27 mouse cellular contexts compared by ENCODE assay signal in genomic region chr5:66642156-66642555, GRCm38 (mm10). TPM values are rescaled to one million over a fixed set of nuclear protein-coding genes. Genes with fewer than 3 reads are reported as not detected.
DNase-seq lines count a peak whose midpoint lies in the region; ATAC-seq and TF ChIP-seq lines count a peak whose summit lies in the region.
"Had no signal": no experiment of that assay in that cellular context is flagged by ENCODE, and none has a peak within 500 bp of the region (broad histone marks: within the 10 kb centered on the region; RNA-seq: fewer than 3 reads in every experiment).

No protein-coding gene starts in this region.

- no peaks in the 10 kb centered on the region for H3K27me3 ChIP-seq in C2C12 (ENCODE audit: control insufficient read depth, insufficient read depth, insufficient read length)
- H3K27me3 ChIP-seq: forebrain, embryonic 12.5 days; intestine, embryonic 15.5 days; midbrain, embryonic 15.5 days; neural tube, embryonic 15.5 days had no signal

- no peak overlapping the region for H3ac ChIP-seq in C2C12 (ENCODE audit: control insufficient read depth, insufficient read length, low read depth)

- ATAC-seq in granulocyte monocyte progenitor cell, adult 5-6 weeks (replicated peaks; ENCODE audit: poor library complexity, severe bottlenecking): 0 out of 2 replicates have a peak, but pooled peaks have one; percentile 5
- ATAC-seq: CD4-positive, CD25-positive, alpha-beta regulatory T cell, adult 4 months; forebrain, postnatal 0 days; hindbrain, postnatal 0 days; intestine, embryonic 15.5 days; midbrain, embryonic 15.5 days had no signal

- no peak overlapping the region for H3K4me3 ChIP-seq in C2C12 (ENCODE audit: insufficient read depth, poor library complexity, severe bottlenecking)
- H3K4me3 ChIP-seq in layer of hippocampus, adult 2 months: no peak overlapping the region
- H3K4me3 ChIP-seq: erythroblast, embryonic 14.5 days; forebrain, embryonic 12.5 days; intestine, embryonic 15.5 days; midbrain, embryonic 10.5 days; midbrain, embryonic 15.5 days; neural tube, embryonic 15.5 days had no signal

- no peak for TF ChIP-seq CTCF in C2C12 (IDR thresholded peaks at IDR 0.05; ENCODE audit: control insufficient read depth, insufficient read depth, insufficient read length)
- TF ChIP-seq CTCF in layer of hippocampus, adult 2 months (conservative IDR thresholded peaks at IDR 0.05): no peak

- H3K79me2 ChIP-seq in C2C12 (ENCODE audit: control insufficient read depth, insufficient read depth): no peaks in the 10 kb centered on the region

- no peak overlapping the region for H3K27ac ChIP-seq in layer of hippocampus, adult 2 months
- H3K27ac ChIP-seq: forebrain, embryonic 12.5 days; hindbrain, postnatal 0 days; intestine, embryonic 15.5 days; kidney, postnatal 0 days; liver, embryonic 14.5 days; midbrain, embryonic 10.5 days; midbrain, embryonic 15.5 days; neural tube, embryonic 15.5 days had no signal

- peak; percentile 93 for DNase-seq in 3T3-L1 (ENCODE audit: low read depth, low spot score)
- DNase-seq in adrenal gland, postnatal 10 days: peak; percentile 30
- no peak for DNase-seq in layer of hippocampus, adult 2 months (ENCODE audit: low spot score in 2 of 2)
- no peak for DNase-seq in lung, postnatal 10 days
- DNase-seq: cerebellum, postnatal 10 days; forebrain, postnatal 0 days; heart, postnatal 14 days; kidney, adult 8-10 months; layer of hippocampus, adult 9-11 months; liver; lung, adult 2 months; lung, postnatal 14 days; retina, postnatal 1 day; right cerebral cortex, postnatal 14 days; thymus, postnatal 4 days had no signal

- H3K36me3 ChIP-seq in C2C12 (ENCODE audit: control insufficient read depth, insufficient read depth): no peaks in the 10 kb centered on the region
- H3K36me3 ChIP-seq: forebrain, embryonic 12.5 days; intestine, embryonic 15.5 days; midbrain, embryonic 10.5 days; midbrain, embryonic 15.5 days; neural tube, embryonic 15.5 days had no signal

- H3K79me3 ChIP-seq in C2C12 (ENCODE audit: low read depth): no peaks in the 10 kb centered on the region

TF ChIP-seq in C2C12, 6 proteins besides CTCF, POLR2A, EP300 and RAD21:
- TF ChIP-seq MYOG (IDR thresholded peaks at IDR 0.05; ENCODE audit: control insufficient read depth, extremely low read depth, insufficient read length): no peak
- peak; percentile 44 for TF ChIP-seq FOSL1 (IDR thresholded peaks at IDR 0.05; ENCODE audit: insufficient read depth, low read length, poor library complexity, severe bottlenecking)
- no peak for TF ChIP-seq MAX (IDR thresholded peaks at IDR 0.05)

RNA-seq across cellular contexts. Expression of gene Apbb2, which starts 23.6 kb away (rescaled TPM):
- 22.6 TPM for polyA plus RNA-seq in C2C12 (2012; fragmentation: generic; extraction: Trizol)
- 10 to 100 TPM; 47.3 to 60.3 TPM for total RNA-seq in adrenal gland, postnatal 10 days (2021)
- total RNA-seq in granulocyte monocyte progenitor cell, adult 5-6 weeks (2014; fragmentation: Nextera tagmentation): 0.52 and 0.90 TPM in 2 replicates
- total RNA-seq in granulocyte monocyte progenitor cell, adult 5-6 weeks (2017): 0.26 and 0.31 TPM in 2 replicates
- total RNA-seq in layer of hippocampus, adult 2 months (2021): 10 to 100 TPM; 54.5 to 58.6 TPM

RNA-seq across cellular contexts. Expression of gene Uchl1, which starts 33.7 kb away (rescaled TPM):
- polyA plus RNA-seq in C2C12 (2012; fragmentation: generic; extraction: Trizol): 18.3 TPM
- 100 to 1,000 TPM; 115 to 159 TPM for total RNA-seq in adrenal gland, postnatal 10 days (2021)
- 1.2 and 1.5 TPM in 2 replicates for total RNA-seq in granulocyte monocyte progenitor cell, adult 5-6 weeks (2014; fragmentation: Nextera tagmentation)
- not detected in 2 replicates for total RNA-seq in granulocyte monocyte progenitor cell, adult 5-6 weeks (2017)
- total RNA-seq in layer of hippocampus, adult 2 months (2021): 100 to 1,000 TPM; 803 to 896 TPM
- polyA plus RNA-seq: CD4-positive, CD25-positive, alpha-beta regulatory T cell, adult 4 months; erythroblast, embryonic 14.5 days had no signal

Comparison
In these comparisons a context has a peak if more than half of its experiments do, and no peak if none do; other contexts are left out.
1. DNase-seq: peak in 3T3-L1 (single experiment) and adrenal gland, postnatal 10 days (single experiment); none in layer of hippocampus, adult 2 months (0 of 2) and lung, postnatal 10 days (single experiment).
2. RNA of gene Apbb2, which starts 23.6 kb away (total RNA-seq): 47.3 to 60.3 TPM in adrenal gland, postnatal 10 days and 54.5 to 58.6 TPM in layer of hippocampus, adult 2 months; 0.26 to 0.90 TPM in granulocyte monocyte progenitor cell, adult 5-6 weeks; every median in the first group is over 10 times any median in the second.
3. RNA of gene Uchl1, which starts 33.7 kb away (total RNA-seq): 803 to 896 TPM in layer of hippocampus, adult 2 months and 115 to 159 TPM in adrenal gland, postnatal 10 days; 1.2 to 1.5 TPM in granulocyte monocyte progenitor cell, adult 5-6 weeks; every median in the first group is over 10 times any median in the second.